Mouse (Mus musculus) stomach, postnatal 0 days (tissue): ENCODE data around the gene Rp9.

ENCODE experiments used
- CTCF ChIP-seq: IDR thresholded peaks from 2 replicates; pipeline ENCODE4 v1.5.1; 2016; ENCODE audit warnings: antibody characterized with exemption, low read depth, mild to moderate bottlenecking, moderate library complexity
- EP300 ChIP-seq: optimal IDR thresholded peaks from 2 replicates; pipeline ENCODE3; 2016; ENCODE audit warnings: antibody characterized with exemption

- no peak for TF ChIP-seq CTCF
- no peak for TF ChIP-seq EP300
Measured at GRCm38 (mm10) chr9:22409501-22409900, 60.0 kb downstream of the Rp9 start.
